Mouse (Mus musculus) liver, embryonic 15.5 days (tissue): ENCODE measurements around the gene Zfp185. TPM values are rescaled to one million over a fixed set of nuclear protein-coding genes. Genes with fewer than 3 reads are reported as not detected.

Source experiments
- ATAC-seq: fragments of 200-750 bp; cut with Nextera tagmentation; 2 replicates; pipeline ENCODE4 v1.8.0; 2017; ENCODE audit warnings: moderate number of reproducible peaks, mild to moderate bottlenecking, moderate library complexity; ENCODE audit not compliant: insufficient read depth
- H3K27ac ChIP-seq: fragments of 300-500 bp; sonication (generic); replicated peaks from 2 replicates; pipeline ENCODE4 v1.5.1; 2015; ENCODE audit warnings: mild to moderate bottlenecking, inconsistent platforms
- H3K27me3 ChIP-seq: fragments of 300-500 bp; sonication (generic); 2 replicates; pipeline ENCODE4 v1.6.1; 2015; ENCODE audit warnings: mild to moderate bottlenecking, inconsistent platforms
- H3K36me3 ChIP-seq: fragments of 300-500 bp; sonication (generic); replicated peaks from 2 replicates; pipeline ENCODE4 v1.6.1; 2015; ENCODE audit warnings: moderate library complexity, mild to moderate bottlenecking, inconsistent platforms
- H3K4me1 ChIP-seq: fragments of 300-500 bp; sonication (generic); replicated peaks from 2 replicates; pipeline ENCODE4 v1.6.1; 2015; ENCODE audit warnings: inconsistent platforms
- H3K4me2 ChIP-seq: fragments of 300-500 bp; sonication (generic); 2 replicates; pipeline ENCODE4 v1.6.1; 2015; ENCODE audit warnings: moderate library complexity, mild to moderate bottlenecking, inconsistent platforms
- H3K4me3 ChIP-seq: fragments of 300-500 bp; sonication (generic); replicated peaks from 2 replicates; pipeline ENCODE4 v1.5.1; 2015; ENCODE audit warnings: mild to moderate bottlenecking, inconsistent platforms
- H3K9ac ChIP-seq: fragments of 300-500 bp; sonication (generic); 2 replicates; pipeline ENCODE4 v1.6.1; 2015; ENCODE audit warnings: moderate library complexity, mild to moderate bottlenecking, inconsistent platforms
- H3K9me3 ChIP-seq: fragments of 300-500 bp; sonication (generic); replicated peaks from 2 replicates; pipeline ENCODE4 v1.6.1; 2016; ENCODE audit warnings: inconsistent platforms
- whole genome bisulfite sequencing: fragments of 180-500 bp; shearing (Covaris S2); methylation state at CpG from one replicate; pipeline ENCODE4 v1.1.7; 2015; ENCODE audit warnings: mixed read lengths; ENCODE audit not compliant: insufficient replicate concordance; 5-methylcytosine and 5-hydroxymethylcytosine counted together
- polyA plus RNA-seq: library from polyadenylated mRNA; unstranded; fragments of >200 nt; fragmentation: Nextera tagmentation; extraction: Ambion mirVana; gene quantifications from 2 replicates; pipeline ENCODE4 v1.2.1, GENCODE M21; 2015

Gene Zfp185
- polyA plus RNA-seq, 1 experiment from 2014 or later = 1.2 TPM

GRCm38 (mm10) chrX:72992291-72992919 is 5.3 kb downstream of the Zfp185 start:
- Histone ChIP-seq H3K9ac (no peak overlapping the region), H3K27ac (no peak overlapping the region), H3K4me1 (no peaks in the 10 kb centered on the region), H3K9me3 (no peaks in the 10 kb centered on the region), H3K4me2 (no peak overlapping the region), H3K36me3 (no peaks in the 10 kb centered on the region), H3K4me3 (no peak overlapping the region), H3K27me3 (peaks cover 28% of the 10 kb centered on the region)
- no peak for ATAC-seq
- 35% methylated on average over 5 of the region's 5 CpGs for WGBS

DNA sequence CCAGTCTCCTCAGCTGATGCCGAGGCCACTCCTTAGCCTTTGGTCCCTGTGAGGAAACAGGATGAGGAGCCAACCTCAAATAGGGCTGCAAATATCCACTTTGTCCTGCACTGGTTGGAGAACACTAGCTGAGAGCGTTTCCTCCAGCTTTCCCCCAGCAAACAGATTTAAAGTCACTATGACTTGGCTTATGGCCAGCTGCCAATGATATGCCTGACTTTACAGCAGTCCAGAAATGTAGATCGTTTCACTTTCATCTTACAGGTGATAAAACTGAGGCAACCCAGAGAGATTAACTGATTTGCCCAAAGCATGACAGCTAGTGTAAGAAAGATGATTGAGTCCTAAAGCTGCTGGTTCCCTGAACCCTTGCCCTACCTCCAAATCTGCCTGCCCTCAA is 8.4 kb downstream of the Zfp185 start:
- H3K4me2 ChIP-seq = no peak overlapping the region
- H3K36me3 ChIP-seq = no peaks in the 10 kb centered on the region
- no peak overlapping the region for H3K4me3 ChIP-seq
- no peaks in the 10 kb centered on the region for H3K9me3 ChIP-seq
- no peak overlapping the region for H3K9ac ChIP-seq
- no peak overlapping the region for H3K27ac ChIP-seq
- H3K27me3 ChIP-seq = peaks cover 10% of the 10 kb centered on the region
- 52% methylated on average over 3 of the region's 3 CpGs for WGBS
- no peaks in the 10 kb centered on the region for H3K4me1 ChIP-seq
- ATAC-seq = no peak

DNA sequence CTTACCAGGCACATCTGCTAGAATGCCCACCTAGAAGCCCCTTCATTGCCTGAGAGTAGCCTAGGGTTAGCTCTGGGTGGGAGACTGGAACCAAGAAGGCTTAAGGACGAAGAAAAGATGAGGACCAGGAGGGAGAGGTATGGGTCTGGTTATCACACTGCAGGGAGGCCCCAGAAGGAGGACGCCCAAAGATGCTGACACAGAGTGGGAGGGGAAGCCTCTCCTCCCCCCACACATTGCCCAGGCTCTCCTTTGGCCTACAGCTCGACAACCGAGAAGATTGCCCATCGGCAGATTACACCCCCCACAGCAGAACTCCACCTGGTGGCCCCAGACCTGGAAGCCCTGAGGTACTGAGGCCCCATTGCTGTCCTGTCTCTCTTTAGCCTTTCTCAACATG is 16.0 kb downstream of the Zfp185 start:
- Histone ChIP-seq H3K4me1 (peaks cover 33% of the 10 kb centered on the region), H3K27me3 (peaks cover 2% of the 10 kb centered on the region), H3K4me3 (peak overlapping the region; percentile 17), H3K9me3 (no peaks in the 10 kb centered on the region), H3K4me2 (peak overlapping the region; percentile 41), H3K9ac (no peak overlapping the region), H3K27ac (no peak overlapping the region), H3K36me3 (no peaks in the 10 kb centered on the region)
- WGBS = 58% methylated on average over 5 of the region's 5 CpGs
- peak; percentile 55 for ATAC-seq

DNA sequence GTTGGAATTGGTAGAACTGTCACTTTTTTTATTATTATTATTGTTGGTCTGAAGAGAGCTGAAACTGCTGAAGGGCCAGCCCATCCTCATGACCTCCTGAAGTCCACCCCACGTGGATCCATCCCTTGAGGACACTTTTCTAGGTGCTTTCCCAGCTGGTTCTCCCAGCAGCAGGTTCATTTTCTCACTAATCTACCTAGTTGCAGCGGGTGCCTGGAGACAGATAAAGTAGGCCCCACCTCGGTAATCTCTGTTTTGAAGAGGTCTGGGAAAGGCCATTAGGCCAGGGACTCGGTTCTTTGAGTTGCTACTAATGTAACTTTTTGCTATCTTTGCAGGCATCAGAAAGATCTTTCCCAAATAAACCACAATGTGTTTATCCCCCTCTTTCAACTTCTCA is 18.5 kb downstream of the Zfp185 start:
- Histone ChIP-seq H3K4me3 (no peak overlapping the region; the same call in 1 of the 2 replicates), H3K36me3 (no peaks in the 10 kb centered on the region), H3K9ac (no peak overlapping the region), H3K4me1 (peaks cover 36% of the 10 kb centered on the region), H3K4me2 (peak overlapping the region; percentile 44), H3K27me3 (no peaks in the 10 kb centered on the region; the same call in none of the 2 replicates), H3K9me3 (no peaks in the 10 kb centered on the region), H3K27ac (peak overlapping the region; percentile 78)
- ATAC-seq = peak; percentile 44
- 26% methylated on average over 4 of the region's 4 CpGs for WGBS

- Histone ChIP-seq H3K9ac (no peak overlapping the region), H3K27me3 (no peaks in the 10 kb centered on the region), H3K9me3 (no peaks in the 10 kb centered on the region), H3K4me2 (peak overlapping the region; percentile 64), H3K36me3 (no peaks in the 10 kb centered on the region), H3K27ac (peak overlapping the region; percentile 69), H3K4me3 (peak overlapping the region; percentile 46), H3K4me1 (peaks cover 31% of the 10 kb centered on the region)
- ATAC-seq = peak; percentile 92
- WGBS = 13% methylated on average over 26 of the region's 27 CpGs
These were observed 20.7 kb downstream of the Zfp185 start for GRCm38 (mm10) chrX:73007597-73008479.

- Histone ChIP-seq H3K4me2 (no peak overlapping the region), H3K27ac (no peak overlapping the region), H3K36me3 (no peaks in the 10 kb centered on the region), H3K27me3 (no peaks in the 10 kb centered on the region), H3K4me1 (peaks cover 3% of the 10 kb centered on the region), H3K4me3 (no peak overlapping the region), H3K9me3 (no peaks in the 10 kb centered on the region), H3K9ac (no peak overlapping the region)
- 43% methylated on average over 4 of the region's 4 CpGs for WGBS
- no peak for ATAC-seq
These were observed 25.7 kb downstream of the Zfp185 start for GRCm38 (mm10) chrX:73012846-73013245.

DNA sequence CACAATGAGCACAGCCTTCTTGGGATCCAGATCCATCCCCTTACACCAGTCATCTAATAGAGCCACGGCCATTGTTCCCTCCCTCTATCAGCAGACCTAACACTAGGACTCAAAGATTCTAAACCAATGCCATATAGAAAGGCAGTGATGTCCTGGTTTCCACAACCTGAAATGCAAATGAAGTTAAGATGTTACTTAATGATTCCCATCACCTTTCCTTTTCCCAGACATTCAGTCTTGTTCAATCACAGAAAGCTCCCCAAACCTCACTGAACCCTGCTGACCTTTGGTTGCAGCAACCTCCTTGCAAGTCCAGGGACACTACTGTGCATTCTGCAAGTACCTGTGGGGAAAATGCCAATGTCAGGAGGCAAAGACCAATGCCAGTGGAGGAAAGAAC is 49.9 kb downstream of the Zfp185 start, which contains the start of gene Pnma5:
TSS of gene Pnma5 (minus strand) at position 101 of the 400 bp plus-strand sequence.
- Histone ChIP-seq H3K36me3 (no peaks in the 10 kb centered on the region), H3K4me2 (no peak within 1 kb of the TSS), H3K9ac (no peak within 1 kb of the TSS), H3K4me3 (no peak within 1 kb of the TSS), H3K27me3 (peaks cover 7% of the 10 kb centered on the region; the same call in 1 of the 2 replicates), H3K27ac (no peak within 1 kb of the TSS), H3K4me1 (no peaks in the 10 kb centered on the region), H3K9me3 (no peaks in the 10 kb centered on the region)
- ATAC-seq = no peak
- 49% methylated on average over 1 of the region's 1 CpGs for WGBS

GRCm38 (mm10) chrX:73038831-73039230 is 51.7 kb downstream of the Zfp185 start:
- no peak for ATAC-seq

GRCm38 (mm10) chrX:73039666-73040065 is 52.5 kb downstream of the Zfp185 start:
- Histone ChIP-seq H3K4me1 (no peaks in the 10 kb centered on the region), H3K27me3 (peaks cover 7% of the 10 kb centered on the region; the same call in 1 of the 2 replicates), H3K9ac (no peak overlapping the region), H3K4me3 (no peak overlapping the region), H3K36me3 (no peaks in the 10 kb centered on the region), H3K9me3 (no peaks in the 10 kb centered on the region), H3K4me2 (no peak overlapping the region), H3K27ac (no peak overlapping the region)
- no peak for ATAC-seq
- WGBS = 60% methylated on average over 12 of the region's 12 CpGs

More at GRCm38 (mm10) chrX:73038831-73039230, 51.7 kb downstream of the Zfp185 start:
- Histone ChIP-seq H3K4me3 (no peak overlapping the region), H3K9ac (no peak overlapping the region), H3K36me3 (no peaks in the 10 kb centered on the region), H3K27ac (no peak overlapping the region), H3K9me3 (no peaks in the 10 kb centered on the region), H3K27me3 (peaks cover 7% of the 10 kb centered on the region; the same call in 1 of the 2 replicates), H3K4me1 (no peaks in the 10 kb centered on the region), H3K4me2 (no peak overlapping the region)
- 58% methylated on average over 8 of the region's 8 CpGs for WGBS

GRCm38 (mm10) chrX:73053860-73054563 is 66.9 kb downstream of the Zfp185 start:
- 13% methylated on average over 14 of the region's 14 CpGs for WGBS
- Histone ChIP-seq H3K9ac (no peak overlapping the region), H3K4me1 (no peaks in the 10 kb centered on the region), H3K27me3 (no peaks in the 10 kb centered on the region), H3K4me3 (no peak overlapping the region), H3K9me3 (no peaks in the 10 kb centered on the region), H3K27ac (no peak overlapping the region), H3K4me2 (peak overlapping the region; percentile 25), H3K36me3 (no peaks in the 10 kb centered on the region)
- ATAC-seq = peak; percentile 67

- no peak for ATAC-seq
- H3K4me2 ChIP-seq = no peak overlapping the region
- H3K27me3 ChIP-seq = peaks cover 9% of the 10 kb centered on the region; the same call in 1 of the 2 replicates
- no peak overlapping the region for H3K27ac ChIP-seq
- WGBS = 31% methylated on average over 1 of the region's 1 CpGs
- H3K4me3 ChIP-seq = no peak overlapping the region
- no peaks in the 10 kb centered on the region for H3K9me3 ChIP-seq
- H3K4me1 ChIP-seq = no peaks in the 10 kb centered on the region
- H3K9ac ChIP-seq = no peak overlapping the region
- no peaks in the 10 kb centered on the region for H3K36me3 ChIP-seq
These were observed 74.4 kb downstream of the Zfp185 start for GRCm38 (mm10) chrX:73061528-73061927.
